Mouse (Mus musculus) testis, postnatal 10 days (tissue): Measurements from ENCODE around the gene Auts2.

Source experiments
- DNase-seq: peaks from one replicate; pipeline ENCODE4 v3.0.0; 2021; ENCODE audit warnings: low spot score

Gene Auts2

GRCm38 (mm10) chr5:131722791-131723190, 820.4 kb downstream of the Auts2 start:
- no peak for DNase-seq

GRCm38 (mm10) chr5:131722361-131722760, 820.8 kb downstream of the Auts2 start:
- DNase-seq, result no peak

- no peak for DNase-seq
Observed at GRCm38 (mm10) chr5:131718013-131718412, 825.1 kb downstream of the Auts2 start.

- DNase-seq, result no peak
Observed at GRCm38 (mm10) chr5:131717359-131717965, 825.7 kb downstream of the Auts2 start.

- no peak for DNase-seq
Observed at GRCm38 (mm10) chr5:131714979-131715378, 828.2 kb downstream of the Auts2 start.

GRCm38 (mm10) chr5:131712441-131712840, 830.7 kb downstream of the Auts2 start:
- DNase-seq, result no peak

GRCm38 (mm10) chr5:131711474-131712129, 831.5 kb downstream of the Auts2 start:
- no peak for DNase-seq

- DNase-seq, result no peak
Observed at GRCm38 (mm10) chr5:131710735-131711473, 832.2 kb downstream of the Auts2 start.

- DNase-seq, result no peak
Observed at GRCm38 (mm10) chr5:131707471-131707870, 835.7 kb downstream of the Auts2 start.

- DNase-seq, result no peak
Observed at GRCm38 (mm10) chr5:131703729-131704128, 839.4 kb downstream of the Auts2 start.

GRCm38 (mm10) chr5:131702840-131703392, 840.2 kb downstream of the Auts2 start:
- no peak for DNase-seq

- DNase-seq, result no peak
Observed at GRCm38 (mm10) chr5:131698900-131699299, 844.2 kb downstream of the Auts2 start.

- DNase-seq, result no peak
Observed at GRCm38 (mm10) chr5:131690781-131691180, 852.4 kb downstream of the Auts2 start.

- no peak for DNase-seq
Observed at GRCm38 (mm10) chr5:131686956-131687618, 856.1 kb downstream of the Auts2 start.

- no peak for DNase-seq
Observed at GRCm38 (mm10) chr5:131680127-131680845, 862.9 kb downstream of the Auts2 start.

- no peak for DNase-seq
Observed at GRCm38 (mm10) chr5:131679523-131679922, 863.6 kb downstream of the Auts2 start.

GRCm38 (mm10) chr5:131677518-131677917, 865.6 kb downstream of the Auts2 start:
- no peak for DNase-seq

GRCm38 (mm10) chr5:131673696-131674095, 869.4 kb downstream of the Auts2 start:
- DNase-seq, result no peak

GRCm38 (mm10) chr5:131665068-131665467, 878.1 kb downstream of the Auts2 start:
- no peak for DNase-seq

- no peak for DNase-seq
Observed at GRCm38 (mm10) chr5:131664657-131665056, 878.5 kb downstream of the Auts2 start.

- DNase-seq, result no peak
Observed at GRCm38 (mm10) chr5:131662657-131663056, 880.5 kb downstream of the Auts2 start.
